Mouse (Mus musculus) testis, adult 2 months (tissue): ENCODE measurements at regions not wholly inside any gene's neighbourhood (a gene's known extent, or its start where the extent isn't known, plus 50 kb on each side); places are given as distances from the start of the nearest gene placed in this dataset.

Source experiments
- CTCF ChIP-seq: fragments of 200-500 bp; IDR thresholded peaks from 2 replicates; pipeline ENCODE4 v1.5.1; 2012; ENCODE audit warnings: low read depth, mild to moderate bottlenecking, inconsistent platforms, low read length, moderate library complexity; ENCODE audit not compliant: control insufficient read depth, insufficient read depth, insufficient replicate concordance
- POLR2A ChIP-seq: fragments of 200-500 bp; IDR thresholded peaks from 2 replicates; pipeline ENCODE4 v1.6.1; 2012; ENCODE audit warnings: low read depth, mild to moderate bottlenecking, inconsistent platforms, low read length, moderate library complexity; ENCODE audit not compliant: control insufficient read depth

GRCm38 (mm10) chr11:113046200-113047051, 264.4 kb downstream of the Sox9 start:
- no peak for TF ChIP-seq CTCF
- no peak for TF ChIP-seq POLR2A
